Mouse (Mus musculus): ENCODE measurements around the gene Cct5. TPM values are rescaled to one million over a fixed set of nuclear protein-coding genes. Genes with fewer than 3 reads are reported as not detected.

Cct5 gene
- polyA plus RNA-seq, 1 experiment: 619 TPM

- no peak overlapping the region for H3K4me3 ChIP-seq (ENCODE audit: insufficient read depth, poor library complexity, severe bottlenecking)
- H3K36me3 ChIP-seq (ENCODE audit: control insufficient read depth, insufficient read depth): no peaks in the 10 kb centered on the region
- no peak overlapping the region for H3ac ChIP-seq (ENCODE audit: control insufficient read depth, insufficient read length, low read depth)
- no peaks in the 10 kb centered on the region for H3K79me2 ChIP-seq (ENCODE audit: control insufficient read depth, insufficient read depth)
- TF ChIP-seq MAX (IDR thresholded peaks at IDR 0.05) (peak; percentile 5), CTCF (IDR thresholded peaks at IDR 0.05; ENCODE audit: control insufficient read depth, insufficient read depth, insufficient read length) (no peak), MYOD1 (IDR thresholded peaks at IDR 0.05; ENCODE audit: control insufficient read depth, insufficient read length, low read depth) (peak; percentile 96), FOSL1 (IDR thresholded peaks at IDR 0.05; ENCODE audit: insufficient read depth, low read length, poor library complexity, severe bottlenecking) (no peak)
- no peaks in the 10 kb centered on the region for H3K27me3 ChIP-seq (ENCODE audit: control insufficient read depth, insufficient read depth, insufficient read length)
- no peaks in the 10 kb centered on the region for H3K79me3 ChIP-seq (ENCODE audit: low read depth)
These were observed 32.1 kb downstream of the Cct5 start for GRCm38 (mm10) chr15:31569325-31570022.

GRCm38 (mm10) chr15:31568581-31568996, 33.0 kb downstream of the Cct5 start:
- Histone ChIP-seq H3ac (ENCODE audit: control insufficient read depth, insufficient read length, low read depth) (peak overlapping the region; percentile 7), H3K79me2 (ENCODE audit: control insufficient read depth, insufficient read depth) (no peaks in the 10 kb centered on the region), H3K79me3 (ENCODE audit: low read depth) (no peaks in the 10 kb centered on the region), H3K4me3 (ENCODE audit: insufficient read depth, poor library complexity, severe bottlenecking) (no peak overlapping the region), H3K36me3 (ENCODE audit: control insufficient read depth, insufficient read depth) (no peaks in the 10 kb centered on the region), H3K27me3 (ENCODE audit: control insufficient read depth, insufficient read depth, insufficient read length) (no peaks in the 10 kb centered on the region)
- TF ChIP-seq FOSL1 (IDR thresholded peaks at IDR 0.05; ENCODE audit: insufficient read depth, low read length, poor library complexity, severe bottlenecking): no peak
- TF ChIP-seq MAX (IDR thresholded peaks at IDR 0.05): no peak
- no peak for TF ChIP-seq CTCF (IDR thresholded peaks at IDR 0.05; ENCODE audit: control insufficient read depth, insufficient read depth, insufficient read length)
- no peak for TF ChIP-seq MYOG (IDR thresholded peaks at IDR 0.05; ENCODE audit: control insufficient read depth, extremely low read depth, insufficient read length)
- TF ChIP-seq USF1 (IDR thresholded peaks at IDR 0.05; ENCODE audit: low read depth): no peak
- no peak for TF ChIP-seq MYOD1 (IDR thresholded peaks at IDR 0.05; ENCODE audit: control insufficient read depth, insufficient read length, low read depth)
- no peak for TF ChIP-seq CEBPB (IDR thresholded peaks at IDR 0.05; ENCODE audit: low read depth)

GRCm38 (mm10) chr15:31567431-31567830, 34.2 kb downstream of the Cct5 start:
- H3ac ChIP-seq (ENCODE audit: control insufficient read depth, insufficient read length, low read depth): no peak overlapping the region
- no peaks in the 10 kb centered on the region for H3K27me3 ChIP-seq (ENCODE audit: control insufficient read depth, insufficient read depth, insufficient read length)
- no peak overlapping the region for H3K4me3 ChIP-seq (ENCODE audit: insufficient read depth, poor library complexity, severe bottlenecking)
- H3K79me3 ChIP-seq (ENCODE audit: low read depth): no peaks in the 10 kb centered on the region
- TF ChIP-seq CTCF (IDR thresholded peaks at IDR 0.05; ENCODE audit: control insufficient read depth, insufficient read depth, insufficient read length) (no peak), USF1 (IDR thresholded peaks at IDR 0.05; ENCODE audit: low read depth) (no peak), FOSL1 (IDR thresholded peaks at IDR 0.05; ENCODE audit: insufficient read depth, low read length, poor library complexity, severe bottlenecking) (no peak)
- H3K79me2 ChIP-seq (ENCODE audit: control insufficient read depth, insufficient read depth): no peaks in the 10 kb centered on the region
- H3K36me3 ChIP-seq (ENCODE audit: control insufficient read depth, insufficient read depth): no peaks in the 10 kb centered on the region

GRCm38 (mm10) chr15:31565786-31566185, 35.8 kb downstream of the Cct5 start:
- H3ac ChIP-seq (ENCODE audit: control insufficient read depth, insufficient read length, low read depth): no peak overlapping the region
- H3K79me2 ChIP-seq (ENCODE audit: control insufficient read depth, insufficient read depth): no peaks in the 10 kb centered on the region
- no peaks in the 10 kb centered on the region for H3K27me3 ChIP-seq (ENCODE audit: control insufficient read depth, insufficient read depth, insufficient read length)
- no peaks in the 10 kb centered on the region for H3K36me3 ChIP-seq (ENCODE audit: control insufficient read depth, insufficient read depth)
- no peak for TF ChIP-seq FOSL1 (IDR thresholded peaks at IDR 0.05; ENCODE audit: insufficient read depth, low read length, poor library complexity, severe bottlenecking)
- TF ChIP-seq USF1 (IDR thresholded peaks at IDR 0.05; ENCODE audit: low read depth): no peak
- no peak overlapping the region for H3K4me3 ChIP-seq (ENCODE audit: insufficient read depth, poor library complexity, severe bottlenecking)
- no peaks in the 10 kb centered on the region for H3K79me3 ChIP-seq (ENCODE audit: low read depth)

GRCm38 (mm10) chr15:31565184-31565583, 36.4 kb downstream of the Cct5 start, which contains the start of gene Cmbl:
Cmbl (plus strand) TSS chr15:31565389.
- no peaks in the 10 kb centered on the region for H3K36me3 ChIP-seq (ENCODE audit: control insufficient read depth, insufficient read depth)
- no peak within 1 kb of the TSS for H3K4me3 ChIP-seq (ENCODE audit: insufficient read depth, poor library complexity, severe bottlenecking)
- no peaks in the 10 kb centered on the region for H3K79me3 ChIP-seq (ENCODE audit: low read depth)
- H3K27me3 ChIP-seq (ENCODE audit: control insufficient read depth, insufficient read depth, insufficient read length): no peaks in the 10 kb centered on the region
- no peaks in the 10 kb centered on the region for H3K79me2 ChIP-seq (ENCODE audit: control insufficient read depth, insufficient read depth)
- H3ac ChIP-seq (ENCODE audit: control insufficient read depth, insufficient read length, low read depth): no peak within 1 kb of the TSS
- TF ChIP-seq MAX (IDR thresholded peaks at IDR 0.05): no peak
- TF ChIP-seq MYOG (IDR thresholded peaks at IDR 0.05; ENCODE audit: control insufficient read depth, extremely low read depth, insufficient read length): no peak
- TF ChIP-seq FOSL1 (IDR thresholded peaks at IDR 0.05; ENCODE audit: insufficient read depth, low read length, poor library complexity, severe bottlenecking): no peak
- no peak for TF ChIP-seq MYOD1 (IDR thresholded peaks at IDR 0.05; ENCODE audit: control insufficient read depth, insufficient read length, low read depth)
- no peak for TF ChIP-seq USF1 (IDR thresholded peaks at IDR 0.05; ENCODE audit: low read depth)
- no peak for TF ChIP-seq CTCF (IDR thresholded peaks at IDR 0.05; ENCODE audit: control insufficient read depth, insufficient read depth, insufficient read length)
- TF ChIP-seq CEBPB (IDR thresholded peaks at IDR 0.05; ENCODE audit: low read depth): no peak
